Mouse (Mus musculus): ENCODE measurements around the gene Ell3. TPM values are rescaled to one million over a fixed set of nuclear protein-coding genes. Genes with fewer than 3 reads are reported as not detected.

Gene Ell3
- polyA plus RNA-seq, 1 experiment from 2014 or later, result 2.4 TPM

GRCm38 (mm10) chr2:121456692-121457642, 12.9 kb upstream of the Ell3 start, which contains the start of gene Serinc4:
Serinc4 (minus strand) TSS chr2:121456781.
- Histone ChIP-seq H3K27ac (peak within 1 kb of the TSS; percentile 68), H3K4me2 (replicated peaks) (peak within 1 kb of the TSS; percentile 73), H3K9ac (replicated peaks) (peak within 1 kb of the TSS; percentile 71), H3K4me1 (replicated peaks) (peaks cover 22% of the 10 kb centered on the region), H3K27me3 (no peaks in the 10 kb centered on the region), H3K9me3 (no peaks in the 10 kb centered on the region), H3K36me3 (peaks cover 40% of the 10 kb centered on the region), H3K4me3 (replicated peaks) (peak within 1 kb of the TSS; percentile 65)
- ATAC-seq, result peak; percentile 95
- 3% methylated on average over 41 of the region's 41 CpGs for WGBS

- WGBS, result 81% methylated on average over 5 of the region's 5 CpGs
- H3K27me3 ChIP-seq, result no peaks in the 10 kb centered on the region
- H3K27ac ChIP-seq, result no peak overlapping the region
- no peak for ATAC-seq
- peaks cover 38% of the 10 kb centered on the region for H3K36me3 ChIP-seq
- peaks cover 32% of the 10 kb centered on the region for H3K4me1 ChIP-seq (replicated peaks)
- H3K9ac ChIP-seq (replicated peaks), result no peak overlapping the region
- no peak overlapping the region for H3K4me2 ChIP-seq (replicated peaks)
- H3K4me3 ChIP-seq (replicated peaks), result no peak overlapping the region
- H3K9me3 ChIP-seq, result no peaks in the 10 kb centered on the region
Measured at GRCm38 (mm10) chr2:121455534-121455933, 11.5 kb upstream of the Ell3 start.

GRCm38 (mm10) chr2:121453917-121454316, 9.8 kb upstream of the Ell3 start:
- H3K27me3 ChIP-seq, result no peaks in the 10 kb centered on the region
- no peaks in the 10 kb centered on the region for H3K9me3 ChIP-seq
- no peak for ATAC-seq
- H3K4me1 ChIP-seq (replicated peaks), result peaks cover 38% of the 10 kb centered on the region
- H3K9ac ChIP-seq (replicated peaks), result no peak overlapping the region
- no peak overlapping the region for H3K4me3 ChIP-seq (replicated peaks)
- H3K4me2 ChIP-seq (replicated peaks), result no peak overlapping the region
- peaks cover 26% of the 10 kb centered on the region for H3K36me3 ChIP-seq
- no peak overlapping the region for H3K27ac ChIP-seq
- WGBS, result 89% methylated on average over 6 of the region's 6 CpGs

GRCm38 (mm10) chr2:121452990-121453389, 8.9 kb upstream of the Ell3 start, which contains the start of gene Hypk:
Hypk (plus strand) TSS chr2:121453290.
- Histone ChIP-seq H3K36me3 (peaks cover 19% of the 10 kb centered on the region), H3K9me3 (no peaks in the 10 kb centered on the region), H3K4me1 (replicated peaks) (peaks cover 40% of the 10 kb centered on the region), H3K27me3 (no peaks in the 10 kb centered on the region), H3K4me2 (replicated peaks) (no peak within 1 kb of the TSS), H3K4me3 (replicated peaks) (no peak within 1 kb of the TSS), H3K27ac (no peak within 1 kb of the TSS), H3K9ac (replicated peaks) (no peak within 1 kb of the TSS)
- ATAC-seq, result no peak
- 87% methylated on average over 4 of the region's 4 CpGs for WGBS

- H3K4me2 ChIP-seq (replicated peaks), result no peak overlapping the region
- no peaks in the 10 kb centered on the region for H3K9me3 ChIP-seq
- 80% methylated on average over 4 of the region's 4 CpGs for WGBS
- H3K36me3 ChIP-seq, result peaks cover 19% of the 10 kb centered on the region
- no peak overlapping the region for H3K27ac ChIP-seq
- H3K4me1 ChIP-seq (replicated peaks), result peaks cover 35% of the 10 kb centered on the region
- ATAC-seq, result no peak
- no peaks in the 10 kb centered on the region for H3K27me3 ChIP-seq
- no peak overlapping the region for H3K9ac ChIP-seq (replicated peaks)
- no peak overlapping the region for H3K4me3 ChIP-seq (replicated peaks)
Measured at GRCm38 (mm10) chr2:121452361-121452760, 8.3 kb upstream of the Ell3 start.

GRCm38 (mm10) chr2:121450093-121450492, 6.0 kb upstream of the Ell3 start:
- Histone ChIP-seq H3K9ac (replicated peaks) (peak overlapping the region; percentile 97), H3K27me3 (no peaks in the 10 kb centered on the region), H3K36me3 (peaks cover 19% of the 10 kb centered on the region), H3K4me2 (replicated peaks) (peak overlapping the region; percentile 91), H3K27ac (peak overlapping the region; percentile 96), H3K4me1 (replicated peaks) (peaks cover 27% of the 10 kb centered on the region), H3K4me3 (replicated peaks) (peak overlapping the region; percentile 98), H3K9me3 (no peaks in the 10 kb centered on the region)
- WGBS, result 4% methylated on average over 7 of the region's 7 CpGs
- ATAC-seq, result peak; percentile 12; the same call in 1 of the 2 replicates

GRCm38 (mm10) chr2:121449545-121450011, 5.5 kb upstream of the Ell3 start:
- Histone ChIP-seq H3K9ac (replicated peaks) (peak overlapping the region; percentile 97), H3K9me3 (no peaks in the 10 kb centered on the region), H3K4me2 (replicated peaks) (peak overlapping the region; percentile 91), H3K27me3 (no peaks in the 10 kb centered on the region), H3K27ac (peak overlapping the region; percentile 96), H3K4me1 (replicated peaks) (peaks cover 27% of the 10 kb centered on the region), H3K36me3 (peaks cover 19% of the 10 kb centered on the region), H3K4me3 (replicated peaks) (peak overlapping the region; percentile 98)
- peak; percentile 83 for ATAC-seq
- under 1% methylated on average over 54 of the region's 54 CpGs for WGBS

GRCm38 (mm10) chr2:121448739-121449535, 4.9 kb upstream of the Ell3 start, which contains the start of gene Serf2:
Serf2 (plus strand) TSS chr2:121449195.
- peak; percentile 98 for ATAC-seq
- WGBS, result under 1% methylated on average over 64 of the region's 74 CpGs
- Histone ChIP-seq H3K4me1 (replicated peaks) (peaks cover 27% of the 10 kb centered on the region), H3K27ac (peak within 1 kb of the TSS; percentile 96), H3K36me3 (peaks cover 19% of the 10 kb centered on the region), H3K27me3 (peaks cover 4% of the 10 kb centered on the region; the same call in 1 of the 2 replicates), H3K9ac (replicated peaks) (peak within 1 kb of the TSS; percentile 97), H3K4me3 (replicated peaks) (peak within 1 kb of the TSS; percentile 98), H3K4me2 (replicated peaks) (peak within 1 kb of the TSS; percentile 91), H3K9me3 (no peaks in the 10 kb centered on the region)

GRCm38 (mm10) chr2:121448136-121448535, 4.1 kb upstream of the Ell3 start:
- 18% methylated on average over 9 of the region's 9 CpGs for WGBS
- Histone ChIP-seq H3K4me3 (replicated peaks) (peak overlapping the region; percentile 98), H3K36me3 (peaks cover 14% of the 10 kb centered on the region), H3K27me3 (peaks cover 7% of the 10 kb centered on the region), H3K9me3 (no peaks in the 10 kb centered on the region), H3K4me2 (replicated peaks) (peak overlapping the region; percentile 62), H3K27ac (peak overlapping the region; percentile 52; the same call in 1 of the 2 replicates), H3K4me1 (replicated peaks) (peaks cover 27% of the 10 kb centered on the region), H3K9ac (replicated peaks) (no peak overlapping the region)
- no peak for ATAC-seq

GRCm38 (mm10) chr2:121447006-121447405, 2.9 kb upstream of the Ell3 start:
- no peak overlapping the region for H3K27ac ChIP-seq
- 86% methylated on average over 3 of the region's 3 CpGs for WGBS
- H3K4me3 ChIP-seq (replicated peaks), result no peak overlapping the region
- H3K4me2 ChIP-seq (replicated peaks), result no peak overlapping the region
- H3K36me3 ChIP-seq, result peaks cover 4% of the 10 kb centered on the region; the same call in 1 of the 2 replicates
- peaks cover 18% of the 10 kb centered on the region for H3K27me3 ChIP-seq
- H3K4me1 ChIP-seq (replicated peaks), result peaks cover 33% of the 10 kb centered on the region
- H3K9ac ChIP-seq (replicated peaks), result no peak overlapping the region
- no peak for ATAC-seq
- H3K9me3 ChIP-seq, result no peaks in the 10 kb centered on the region

GRCm38 (mm10) chr2:121446506-121446905, 2.4 kb upstream of the Ell3 start:
- no peak overlapping the region for H3K9ac ChIP-seq (replicated peaks)
- no peak overlapping the region for H3K4me3 ChIP-seq (replicated peaks)
- no peak overlapping the region for H3K27ac ChIP-seq
- no peak for ATAC-seq
- peaks cover 23% of the 10 kb centered on the region for H3K27me3 ChIP-seq
- WGBS, result 83% methylated on average over 4 of the region's 4 CpGs
- peaks cover 36% of the 10 kb centered on the region for H3K4me1 ChIP-seq (replicated peaks)
- H3K9me3 ChIP-seq, result no peaks in the 10 kb centered on the region
- no peak overlapping the region for H3K4me2 ChIP-seq (replicated peaks)
- H3K36me3 ChIP-seq, result peaks cover 2% of the 10 kb centered on the region; the same call in 1 of the 2 replicates
